Mouse (Mus musculus) spleen, adult 2 months (tissue): ENCODE results near the gene Vstm5. TPM values are rescaled to one million over a fixed set of nuclear protein-coding genes. Genes with fewer than 3 reads are reported as not detected.

Source experiments
- DNase-seq, 2 experiments: peaks; one replicate each; pipeline versions ENCODE4 v3.0.0 to v3.0.0-alpha.2; 2012 to 2021; ENCODE audit warnings: low spot score in 2 of 2, low read depth in 1 of 2
- H3K27ac ChIP-seq: fragments of 200-500 bp; 2 replicates; pipeline ENCODE4 v1.5.1; 2012; ENCODE audit warnings: low read length, inconsistent platforms; ENCODE audit not compliant: insufficient read depth
- H3K27me3 ChIP-seq: fragments of 200-500 bp; 2 replicates; pipeline ENCODE4 v1.6.1; 2012; ENCODE audit warnings: mild to moderate bottlenecking, moderate library complexity, low read length, inconsistent platforms; ENCODE audit not compliant: control insufficient read depth, insufficient read depth
- H3K36me3 ChIP-seq: fragments of 200-500 bp; 2 replicates; pipeline ENCODE4 v1.6.1; 2012; ENCODE audit warnings: mild to moderate bottlenecking, low read length, inconsistent platforms; ENCODE audit not compliant: control insufficient read depth, insufficient read depth
- H3K4me1 ChIP-seq: fragments of 200-500 bp; 2 replicates; pipeline ENCODE4 v1.6.1; 2011; ENCODE audit warnings: inconsistent platforms; ENCODE audit not compliant: control insufficient read depth, insufficient read depth, insufficient read length
- H3K4me3 ChIP-seq: fragments of 200-500 bp; 2 replicates; pipeline ENCODE4 v1.5.1; 2011; ENCODE audit warnings: mild to moderate bottlenecking, inconsistent platforms; ENCODE audit not compliant: insufficient read depth, insufficient read length; ENCODE audit errors: extremely low read depth
- CTCF ChIP-seq: fragments of 200-500 bp; IDR thresholded peaks from 2 replicates; pipeline ENCODE4 v1.5.1; 2011; ENCODE audit warnings: mild to moderate bottlenecking, inconsistent platforms; ENCODE audit not compliant: insufficient read depth, insufficient read length, insufficient replicate concordance; ENCODE audit errors: extremely low read depth
- POLR2A ChIP-seq: fragments of 200-500 bp; IDR thresholded peaks from 2 replicates; pipeline ENCODE4 v1.6.1; 2011; ENCODE audit warnings: low read depth, low read length, inconsistent platforms
- WGBS: fragments of 180-500 bp; shearing (Covaris S2); methylation state at CpG from one replicate; pipeline ENCODE4 v1.1.7; 2018; 5-methylcytosine and 5-hydroxymethylcytosine counted together
- polyA plus RNA-seq: library from polyadenylated mRNA; depleted of rRNA; stranded (reverse); fragments of >200 nt; gene quantifications from 2 replicates; pipeline ENCODE4 v1.2.3, GENCODE M21; 2012

Gene Vstm5
- polyA plus RNA-seq, 1 experiment = 0.54 TPM

DNA sequence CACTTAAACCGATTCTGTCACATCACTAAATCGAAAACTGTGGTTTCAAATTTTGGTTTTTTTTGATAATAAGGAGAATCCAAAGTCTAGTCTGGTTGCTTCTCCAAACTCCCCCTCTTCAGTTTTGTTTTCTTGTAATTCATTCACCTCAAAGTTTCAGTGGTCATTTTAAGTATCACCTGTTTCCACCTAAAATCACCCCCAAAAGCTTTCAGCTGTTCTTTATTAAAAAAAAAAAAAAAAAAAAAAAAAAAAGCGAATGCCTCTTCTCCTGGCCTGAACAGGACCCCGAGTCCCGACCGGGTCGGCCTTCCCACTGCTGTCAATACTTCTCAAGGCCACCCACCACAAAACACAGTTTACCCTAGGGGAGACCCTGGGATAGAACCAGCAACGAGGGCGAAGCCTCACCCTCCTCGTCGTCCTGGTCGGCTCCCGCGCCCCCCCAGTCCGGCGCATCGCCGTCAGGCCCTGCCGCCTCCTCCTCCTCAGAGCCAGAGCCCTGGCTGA, 40.3 kb downstream of the Vstm5 start:
- H3K4me1 ChIP-seq = peaks cover 8% of the 10 kb centered on the region; the same call in 1 of the 2 replicates
- TF ChIP-seq POLR2A = no peak
- TF ChIP-seq CTCF = no peak
- WGBS = 6% methylated on average over 19 of the region's 19 CpGs
- peak overlapping the region; percentile 94 for H3K27ac ChIP-seq
- peak overlapping the region; percentile 97 for H3K4me3 ChIP-seq
- no peak for DNase-seq
- no peaks in the 10 kb centered on the region for H3K27me3 ChIP-seq
- H3K36me3 ChIP-seq = peaks cover 15% of the 10 kb centered on the region

DNA sequence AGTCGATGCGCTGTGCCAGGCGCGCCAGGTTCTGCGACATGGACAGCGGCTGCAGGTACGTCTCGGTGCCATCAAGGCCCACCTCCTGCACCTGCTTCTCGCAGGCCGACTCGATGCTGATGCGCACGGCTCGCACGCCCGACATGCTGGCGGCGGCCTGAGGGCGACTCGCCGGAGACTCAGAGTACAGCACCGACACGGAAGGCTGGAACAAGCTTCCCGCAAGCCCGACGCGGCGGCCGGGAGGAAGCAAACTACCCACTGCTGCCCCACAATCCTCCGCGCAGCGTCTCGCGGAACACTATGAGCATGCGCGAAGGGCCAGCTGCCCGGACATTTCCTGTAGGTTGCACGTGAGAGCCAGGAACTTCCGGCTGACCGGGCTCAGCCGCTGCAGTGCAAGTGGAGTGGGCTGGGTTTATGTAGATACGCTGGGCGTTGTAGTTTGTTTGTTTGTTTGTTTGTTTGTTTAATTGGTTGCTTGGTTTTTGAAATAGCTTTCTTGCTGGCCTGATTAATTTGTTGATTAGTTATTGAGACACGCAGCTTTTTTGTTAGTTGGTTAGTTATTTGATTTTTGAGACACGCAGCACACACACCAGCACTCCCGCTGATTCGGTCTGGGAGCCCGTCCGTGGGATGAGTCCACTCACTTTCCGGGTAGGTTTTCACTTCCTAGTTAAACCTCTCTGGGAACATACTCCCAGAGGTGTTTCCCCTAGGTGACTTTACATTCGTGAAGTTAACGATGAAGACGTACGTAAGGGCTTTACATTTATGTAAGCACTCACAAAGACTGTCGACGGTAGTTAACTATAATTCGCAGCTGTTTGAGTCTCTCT, 41.0 kb downstream of the Vstm5 start, which contains the start of gene Med17:
Med17 (minus strand) TSS at position 283 of the 842 bp plus-strand sequence.
- Histone ChIP-seq H3K36me3 (peaks cover 14% of the 10 kb centered on the region), H3K4me3 (peak within 1 kb of the TSS; percentile 97), H3K27me3 (no peaks in the 10 kb centered on the region), H3K27ac (peak within 1 kb of the TSS; percentile 94), H3K4me1 (peaks cover 8% of the 10 kb centered on the region; the same call in 1 of the 2 replicates)
- WGBS = under 1% methylated on average over 57 of the region's 57 CpGs
- DNase-seq = peak; percentile 87 to 90
- TF ChIP-seq POLR2A = peak; percentile 86
- TF ChIP-seq CTCF = no peak

DNA sequence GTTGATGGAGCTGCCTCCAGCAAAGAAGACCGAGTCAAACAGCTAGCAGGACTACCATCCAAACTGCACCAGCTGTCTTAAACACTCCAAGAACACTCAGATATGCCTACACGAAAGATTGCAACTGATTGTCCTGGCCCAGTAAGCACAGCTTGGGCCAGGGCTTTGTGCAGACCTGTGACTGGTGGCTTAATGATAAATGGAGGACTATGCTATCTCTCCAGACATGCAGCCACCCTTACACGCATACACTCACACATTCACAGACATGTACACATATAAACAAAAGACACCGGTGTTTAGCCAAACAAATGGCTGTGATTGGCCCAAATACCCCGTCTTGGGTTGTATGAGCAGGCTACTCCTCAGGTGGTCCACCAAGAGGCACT, 41.6 kb downstream of the Vstm5 start:
- peak overlapping the region; percentile 97; the same call in 1 of the 2 replicates for H3K4me3 ChIP-seq
- H3K27ac ChIP-seq = no peak overlapping the region
- no peaks in the 10 kb centered on the region for H3K27me3 ChIP-seq
- WGBS = 53% methylated on average over 5 of the region's 5 CpGs
- no peak for TF ChIP-seq POLR2A
- TF ChIP-seq CTCF = no peak
- DNase-seq = no peak
- peaks cover 10% of the 10 kb centered on the region for H3K36me3 ChIP-seq
- peaks cover 8% of the 10 kb centered on the region; the same call in 1 of the 2 replicates for H3K4me1 ChIP-seq

DNA sequence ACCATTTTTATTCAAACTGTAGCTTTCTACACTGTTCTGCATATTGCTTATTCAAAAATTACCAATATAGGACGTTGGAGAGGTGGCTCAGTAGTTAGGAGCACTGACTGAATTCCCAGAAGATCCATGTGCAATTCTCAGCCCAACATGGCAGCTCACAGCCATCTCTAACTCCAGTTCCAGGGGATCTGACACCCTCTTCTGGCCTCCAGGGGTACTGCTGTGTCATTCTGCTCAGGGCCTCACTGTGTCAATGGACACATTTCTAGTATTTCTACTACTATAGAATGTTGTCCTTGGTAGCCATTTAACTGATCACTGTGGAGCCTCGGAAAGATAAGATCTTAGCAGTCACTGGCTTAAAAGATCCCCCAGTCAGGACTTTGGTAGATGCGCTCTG, 46.6 kb downstream of the Vstm5 start:
- no peaks in the 10 kb centered on the region for H3K27me3 ChIP-seq
- H3K27ac ChIP-seq = no peak overlapping the region
- no peak overlapping the region for H3K4me3 ChIP-seq
- peaks cover 2% of the 10 kb centered on the region for H3K36me3 ChIP-seq
- no peak for TF ChIP-seq CTCF
- no peak for TF ChIP-seq POLR2A
- H3K4me1 ChIP-seq = peaks cover 4% of the 10 kb centered on the region; the same call in 1 of the 2 replicates
- no peak for DNase-seq
- WGBS = 82% methylated on average over 3 of the region's 3 CpGs

DNA sequence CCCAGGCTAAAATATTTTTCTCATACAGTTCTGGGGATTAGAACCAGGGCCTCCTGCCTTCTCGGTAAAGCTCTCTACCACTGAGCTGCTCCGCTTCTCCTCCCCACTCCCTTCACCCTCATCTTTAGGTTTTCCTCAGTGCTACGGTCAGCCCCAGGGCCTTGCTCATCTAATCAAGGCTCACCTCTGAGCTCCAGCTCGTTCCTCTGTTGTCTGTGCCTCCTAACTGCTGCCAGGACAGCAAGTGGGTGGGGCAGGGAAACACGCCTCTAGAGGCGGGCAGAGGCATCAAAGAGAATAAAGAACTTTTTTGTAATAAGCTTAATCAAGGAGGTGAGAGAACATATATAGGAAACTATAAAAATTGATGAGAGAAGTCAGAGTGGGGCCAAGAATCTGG, 49.0 kb downstream of the Vstm5 start:
- H3K27me3 ChIP-seq = no peaks in the 10 kb centered on the region
- no peak overlapping the region for H3K27ac ChIP-seq
- no peak for DNase-seq
- TF ChIP-seq CTCF = no peak
- no peak for TF ChIP-seq POLR2A
- H3K4me1 ChIP-seq = no peaks in the 10 kb centered on the region
- WGBS = 69% methylated on average over 6 of the region's 6 CpGs
- peaks cover 4% of the 10 kb centered on the region for H3K36me3 ChIP-seq
- H3K4me3 ChIP-seq = no peak overlapping the region

DNA sequence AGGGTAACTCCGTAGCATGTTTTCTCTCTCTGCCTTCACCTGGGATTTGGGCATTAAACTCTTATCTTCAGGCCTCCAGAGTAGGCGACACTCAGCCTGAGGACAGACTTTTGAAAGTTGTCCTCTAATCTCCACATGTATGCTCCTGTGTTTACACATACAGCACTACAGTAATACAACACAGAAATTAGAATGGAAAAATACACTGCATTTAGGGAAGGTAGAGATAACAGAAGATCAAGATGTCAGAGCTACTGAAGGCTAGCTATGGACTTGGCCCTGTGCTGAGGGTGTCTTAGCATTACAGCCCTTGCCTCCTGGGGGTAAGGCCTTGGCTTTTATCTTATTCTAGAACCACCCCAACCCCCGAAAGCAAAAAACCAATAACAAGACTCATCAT, 49.6 kb downstream of the Vstm5 start:
- H3K36me3 ChIP-seq = peaks cover 4% of the 10 kb centered on the region
- DNase-seq = no peak
- no peaks in the 10 kb centered on the region for H3K27me3 ChIP-seq
- H3K4me3 ChIP-seq = no peak overlapping the region
- no peaks in the 10 kb centered on the region for H3K4me1 ChIP-seq
- TF ChIP-seq CTCF (no peak), POLR2A (no peak)
- H3K27ac ChIP-seq = no peak overlapping the region
- WGBS = 83% methylated on average over 3 of the region's 3 CpGs

DNA sequence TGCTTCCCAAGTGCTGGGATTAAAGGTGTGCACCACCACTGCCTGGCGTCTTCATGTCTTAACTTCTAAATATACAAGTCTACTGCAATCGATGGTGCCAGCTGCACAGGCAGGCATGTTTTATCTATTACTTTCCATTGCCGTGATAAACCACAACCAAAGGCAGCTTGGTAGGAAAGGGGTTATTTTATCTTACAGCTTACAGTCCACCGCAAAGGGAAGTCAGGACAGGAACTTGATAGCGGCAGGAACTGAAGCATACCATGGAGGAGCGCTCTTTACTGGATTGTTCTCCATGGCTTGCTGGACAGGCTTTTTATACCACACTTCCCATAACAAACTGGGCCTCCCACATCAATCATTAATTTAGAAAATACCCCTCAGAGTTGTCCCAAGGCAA, 50.4 kb downstream of the Vstm5 start:
- Histone ChIP-seq H3K27ac (no peak overlapping the region), H3K4me3 (no peak overlapping the region), H3K36me3 (peaks cover 4% of the 10 kb centered on the region), H3K4me1 (no peaks in the 10 kb centered on the region), H3K27me3 (no peaks in the 10 kb centered on the region)
- DNase-seq = no peak
- TF ChIP-seq CTCF (no peak), POLR2A (no peak)
- WGBS = 15% methylated on average over 6 of the region's 6 CpGs
